Mouse (Mus musculus): ENCODE results near the gene Sptssb. TPM values are rescaled to one million over a fixed set of nuclear protein-coding genes. Genes with fewer than 3 reads are reported as not detected.

Gene Sptssb
- polyA plus RNA-seq, 1 experiment from 2014 or later: 0.28 TPM

DNA sequence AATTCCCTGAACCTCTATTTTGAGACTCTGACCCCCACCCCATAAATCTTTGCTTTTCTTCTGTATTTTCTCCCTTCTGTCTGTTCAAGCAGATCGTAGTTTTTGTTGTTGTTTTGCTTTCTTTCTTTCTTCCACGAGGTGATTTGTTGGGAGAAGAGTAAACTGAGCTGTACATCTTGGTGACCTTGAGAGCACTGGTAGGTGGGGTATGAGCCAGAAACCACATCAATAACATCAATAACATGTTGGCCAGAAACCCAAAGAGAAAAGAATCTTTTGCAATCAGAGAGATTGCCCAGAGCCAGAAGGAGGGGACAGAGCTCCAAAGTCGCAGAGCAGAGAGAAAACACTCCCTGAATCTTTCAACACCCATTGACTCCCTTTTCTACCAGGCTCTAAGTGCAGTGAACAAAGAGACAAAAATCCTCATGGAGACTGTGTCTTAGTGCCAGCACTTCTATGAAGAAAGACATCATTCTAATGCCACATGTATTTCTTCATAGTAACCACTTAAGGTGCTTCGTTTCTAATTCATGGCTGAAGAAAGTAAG is 80.4 kb downstream of the Sptssb start:
- Histone ChIP-seq H3K27ac (no peak overlapping the region), H3K27me3 (no peaks in the 10 kb centered on the region), H3K4me1 (no peaks in the 10 kb centered on the region), H3K9ac (no peak overlapping the region), H3K36me3 (no peaks in the 10 kb centered on the region), H3K4me3 (no peak overlapping the region), H3K4me2 (replicated peaks) (no peak overlapping the region), H3K9me3 (replicated peaks) (no peaks in the 10 kb centered on the region)
- 78% methylated on average over 4 of the region's 4 CpGs for WGBS
- no peak for ATAC-seq (ENCODE audit: low FRiP score)

DNA sequence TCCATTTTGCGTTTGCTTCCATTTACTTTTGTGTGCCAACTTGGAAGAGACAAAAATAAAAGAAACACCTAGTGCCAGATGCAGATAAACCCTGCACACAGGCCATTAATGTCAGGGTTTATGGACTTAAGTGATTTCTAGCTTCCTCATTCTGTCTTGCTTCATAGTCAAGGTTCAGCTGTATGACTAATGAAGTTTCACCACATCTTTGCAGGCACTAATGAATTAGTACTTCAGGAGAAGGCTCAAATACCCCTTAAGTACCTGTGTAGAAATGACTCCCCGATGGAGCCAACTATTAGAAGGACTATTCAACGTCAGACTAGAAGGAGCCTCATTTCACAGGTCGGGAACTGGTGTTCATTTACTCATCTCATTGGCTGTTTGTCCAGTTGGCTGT is 86.4 kb downstream of the Sptssb start:
- no peaks in the 10 kb centered on the region for H3K36me3 ChIP-seq
- H3K27ac ChIP-seq: no peak overlapping the region
- no peaks in the 10 kb centered on the region for H3K9me3 ChIP-seq (replicated peaks)
- no peaks in the 10 kb centered on the region for H3K4me1 ChIP-seq
- WGBS: 88% methylated on average over 4 of the region's 4 CpGs
- no peak overlapping the region for H3K4me2 ChIP-seq (replicated peaks)
- ATAC-seq (ENCODE audit: low FRiP score): no peak
- H3K4me3 ChIP-seq: no peak overlapping the region
- no peaks in the 10 kb centered on the region for H3K27me3 ChIP-seq
- H3K9ac ChIP-seq: no peak overlapping the region

Other genes with a start within 250 kb of the Sptssb start
- gene Nmd3, start 138.0 kb downstream of the Sptssb start, polyA plus RNA-seq (2016; fragmentation: Nextera tagmentation; extraction: Ambion mirVana): 110 and 111 TPM in 2 replicates
- gene Otol1, start 147.7 kb upstream of the Sptssb start, polyA plus RNA-seq (2016; fragmentation: Nextera tagmentation; extraction: Ambion mirVana): 0.89 and 4.0 TPM in 2 replicates